Mouse (Mus musculus) small intestine, adult 2 months (tissue): ENCODE data around the gene Lgals12.

Experiments
- CTCF ChIP-seq: fragments of 200-500 bp; IDR thresholded peaks from 2 replicates; pipeline ENCODE4 v1.5.1; 2012; ENCODE audit warnings: low read depth, mild to moderate bottlenecking, control low read depth, inconsistent platforms, low read length, moderate library complexity, mixed read lengths; ENCODE audit not compliant: insufficient replicate concordance, insufficient read length; ENCODE audit errors: extremely low read depth
- POLR2A ChIP-seq: fragments of 200-500 bp; IDR thresholded peaks from 2 replicates; pipeline ENCODE4 v1.6.1; 2012; ENCODE audit warnings: low read depth, mild to moderate bottlenecking, control low read depth, inconsistent platforms, low read length, moderate library complexity

GRCm38 (mm10) chr19:7583101-7583500 lies 23.9 kb downstream of the Lgals12 start:
- TF ChIP-seq CTCF (no peak), POLR2A (no peak)
